In genomic region chr7:16046101-16046480, GRCm38 (mm10) we compare ENCODE assay signal across 8 mouse cellular contexts. TPM values are rescaled to one million over a fixed set of nuclear protein-coding genes. Genes with fewer than 3 reads are reported as not detected.
DNase-seq lines count a peak whose midpoint lies in the region; ATAC-seq and TF ChIP-seq lines count a peak whose summit lies in the region.

No protein-coding gene starts in this region.

- WGBS in bone marrow, adult 2 months, result 0% methylated on average over 7 of the region's 7 CpGs
- 0% methylated on average over 7 of the region's 7 CpGs for WGBS in hindbrain, embryonic 16.5 days
- 2% methylated on average over 7 of the region's 7 CpGs for WGBS in liver, embryonic 13.5 days (ENCODE audit: insufficient replicate concordance)

- TF ChIP-seq POLR2A in bone marrow, adult 2 months (IDR thresholded peaks at IDR 0.05; ENCODE audit: borderline replicate concordance, control insufficient read depth, low read depth, low read length), result no peak

- TF ChIP-seq CTCF in bone marrow, adult 2 months (IDR thresholded peaks at IDR 0.05; ENCODE audit: control insufficient read depth, insufficient read depth, low read length), result no peak

- DNase-seq in frontal cortex, postnatal 10 days (ENCODE audit: low spot score in 2 of 2), result peak; percentile 43 to 51
- no peak for DNase-seq in frontal cortex, postnatal 36 days (ENCODE audit: low spot score in 2 of 2)
- peak; percentile 51 for DNase-seq in gastrocnemius, adult 18-20 months (ENCODE audit: low spot score)
- peak; percentile 66 for DNase-seq in liver, embryonic 13.5 days
- DNase-seq in thymus, postnatal 0 days (ENCODE audit: low spot score), result peak; percentile 93

- H3K9me3 ChIP-seq in hindbrain, embryonic 16.5 days (ENCODE audit: control insufficient read depth, low read length), result no peaks in the 10 kb centered on the region
- no peaks in the 10 kb centered on the region for H3K9me3 ChIP-seq in liver, embryonic 13.5 days (replicated peaks)

- H3K36me3 ChIP-seq in hindbrain, embryonic 16.5 days (ENCODE audit: control insufficient read depth, insufficient read depth, low read length), result no peaks in the 10 kb centered on the region
- peaks cover 3% of the 10 kb centered on the region; the same call in 1 of the 2 replicates for H3K36me3 ChIP-seq in liver, embryonic 13.5 days

- H3K9ac ChIP-seq in hindbrain, embryonic 16.5 days (ENCODE audit: low read depth, low read length), result peak overlapping the region; percentile 98
- H3K9ac ChIP-seq in liver, embryonic 13.5 days, result peak overlapping the region; percentile 95

- H3K4me3 ChIP-seq in bone marrow, adult 2 months (replicated peaks; ENCODE audit: control insufficient read depth, low read depth, low read length), result peak overlapping the region; percentile 72
- H3K4me3 ChIP-seq in hindbrain, embryonic 16.5 days (ENCODE audit: low read length), result peak overlapping the region; percentile 86
- H3K4me3 ChIP-seq in liver, embryonic 13.5 days (replicated peaks), result peak overlapping the region; percentile 93

- H3K4me2 ChIP-seq in hindbrain, embryonic 16.5 days (ENCODE audit: low read length), result peak overlapping the region; percentile 71
- H3K4me2 ChIP-seq in liver, embryonic 13.5 days, result peak overlapping the region; percentile 100

- peaks cover 4% of the 10 kb centered on the region; the same call in 1 of the 2 replicates for H3K4me1 ChIP-seq in bone marrow, adult 2 months (ENCODE audit: control insufficient read depth, insufficient read depth, low read length)
- peaks cover 42% of the 10 kb centered on the region for H3K4me1 ChIP-seq in hindbrain, embryonic 16.5 days (ENCODE audit: control insufficient read depth, insufficient read depth, low read depth, low read length)
- H3K4me1 ChIP-seq in liver, embryonic 13.5 days (replicated peaks), result peaks cover 86% of the 10 kb centered on the region

- H3K27ac ChIP-seq in bone marrow, adult 2 months (ENCODE audit: control insufficient read depth, insufficient read depth, low read depth, low read length, poor library complexity), result peak overlapping the region; percentile 98
- peak overlapping the region; percentile 98 for H3K27ac ChIP-seq in hindbrain, embryonic 16.5 days (ENCODE audit: low read depth, low read length)
- H3K27ac ChIP-seq in liver, embryonic 13.5 days, result peak overlapping the region; percentile 93

- H3K27me3 ChIP-seq in hindbrain, embryonic 16.5 days (replicated peaks; ENCODE audit: control insufficient read depth, insufficient read depth, low read length), result no peaks in the 10 kb centered on the region
- H3K27me3 ChIP-seq in liver, embryonic 13.5 days, result no peaks in the 10 kb centered on the region

- no peak; the same call in 1 of the 2 replicates for ATAC-seq in hindbrain, embryonic 16.5 days
- ATAC-seq in liver, embryonic 13.5 days (ENCODE audit: low read depth), result peak; percentile 62
- ATAC-seq in monocyte, adult 5-6 weeks (replicated peaks; ENCODE audit: insufficient number of reproducible peaks, low FRiP score, low TSS enrichment, poor library complexity, severe bottlenecking), result peak; percentile 23

RNA-seq across cellular contexts. Expression of gene Bicra, which starts 1.6 kb away (rescaled TPM):
- polyA plus RNA-seq in bone marrow, adult 2 months (2011; ENCODE audit: insufficient read depth, insufficient read length, low replicate concordance, missing spikeins), result 16.7 and 27.9 TPM in 2 replicates
- total RNA-seq in gastrocnemius, adult 18-20 months (2021), result 1 to 10 TPM; 5.5 to 6.6 TPM
- polyA plus RNA-seq in hindbrain, embryonic 16.5 days (2015; fragmentation: Nextera tagmentation; extraction: Ambion mirVana), result 5.0 and 6.9 TPM in 2 replicates
- 1.4 TPM in 2 replicates for polyA plus RNA-seq in liver, embryonic 13.5 days (2015; fragmentation: Nextera tagmentation; extraction: Ambion mirVana)
- total RNA-seq in monocyte, adult 5-6 weeks (2017), result 2.2 to 10.0 TPM (median 2.6 TPM) in 3 replicates
- 2.9 and 4.9 TPM in 2 replicates for polyA plus RNA-seq in thymus, postnatal 0 days (2015; fragmentation: Nextera tagmentation; extraction: Ambion mirVana)

RNA-seq across cellular contexts. Expression of gene Zfp541, which starts 15.5 kb away (rescaled TPM):
- not detected in 2 replicates for polyA plus RNA-seq in bone marrow, adult 2 months (2011; ENCODE audit: insufficient read depth, insufficient read length, low replicate concordance, missing spikeins)
- total RNA-seq in gastrocnemius, adult 18-20 months (2021), result not detected
- polyA plus RNA-seq in hindbrain, embryonic 16.5 days (2015; fragmentation: Nextera tagmentation; extraction: Ambion mirVana), result 0.09 and 0.16 TPM in 2 replicates
- 0.02 TPM in 1 of 2 replicates, not detected in the other for polyA plus RNA-seq in liver, embryonic 13.5 days (2015; fragmentation: Nextera tagmentation; extraction: Ambion mirVana)
- 0.11 to 0.29 TPM in 2 of 3 replicates, not detected in the other for total RNA-seq in monocyte, adult 5-6 weeks (2017)
- 0.13 and 0.36 TPM in 2 replicates for polyA plus RNA-seq in thymus, postnatal 0 days (2015; fragmentation: Nextera tagmentation; extraction: Ambion mirVana)

RNA-seq across cellular contexts. Expression of gene Napa, which starts 52.2 kb away (rescaled TPM):
- polyA plus RNA-seq in bone marrow, adult 2 months (2011; ENCODE audit: insufficient read depth, insufficient read length, low replicate concordance, missing spikeins), result 90.4 and 126 TPM in 2 replicates
- total RNA-seq in gastrocnemius, adult 18-20 months (2021), result 100 to 1,000 TPM; 101 to 131 TPM
- polyA plus RNA-seq in hindbrain, embryonic 16.5 days (2015; fragmentation: Nextera tagmentation; extraction: Ambion mirVana), result 236 and 255 TPM in 2 replicates
- polyA plus RNA-seq in liver, embryonic 13.5 days (2015; fragmentation: Nextera tagmentation; extraction: Ambion mirVana), result 159 and 165 TPM in 2 replicates
- total RNA-seq in monocyte, adult 5-6 weeks (2017), result 46.6 to 76.8 TPM (median 71.5 TPM) in 3 replicates
- 152 and 172 TPM in 2 replicates for polyA plus RNA-seq in thymus, postnatal 0 days (2015; fragmentation: Nextera tagmentation; extraction: Ambion mirVana)

Comparison
In these comparisons a context has a peak if more than half of its experiments do, and no peak if none do; other contexts are left out.
1. DNase-seq: peak in frontal cortex, postnatal 10 days (2 of 2), gastrocnemius, adult 18-20 months (single experiment), liver, embryonic 13.5 days (single experiment) and thymus, postnatal 0 days (single experiment); none in frontal cortex, postnatal 36 days (0 of 2).
2. Peak in every context shown above with its lines, with median percentiles within 50 percentile points of each other: H3K27ac ChIP-seq and H3K4me3 ChIP-seq.